Mouse (Mus musculus): ENCODE measurements around the gene 6720489N17Rik.
"Not testable (repeated sequence)": the region's sequence is repeated elsewhere in the genome, so short reads cannot be mapped to it uniquely, and the experiment has no call there.

Gene 6720489N17Rik

DNA sequence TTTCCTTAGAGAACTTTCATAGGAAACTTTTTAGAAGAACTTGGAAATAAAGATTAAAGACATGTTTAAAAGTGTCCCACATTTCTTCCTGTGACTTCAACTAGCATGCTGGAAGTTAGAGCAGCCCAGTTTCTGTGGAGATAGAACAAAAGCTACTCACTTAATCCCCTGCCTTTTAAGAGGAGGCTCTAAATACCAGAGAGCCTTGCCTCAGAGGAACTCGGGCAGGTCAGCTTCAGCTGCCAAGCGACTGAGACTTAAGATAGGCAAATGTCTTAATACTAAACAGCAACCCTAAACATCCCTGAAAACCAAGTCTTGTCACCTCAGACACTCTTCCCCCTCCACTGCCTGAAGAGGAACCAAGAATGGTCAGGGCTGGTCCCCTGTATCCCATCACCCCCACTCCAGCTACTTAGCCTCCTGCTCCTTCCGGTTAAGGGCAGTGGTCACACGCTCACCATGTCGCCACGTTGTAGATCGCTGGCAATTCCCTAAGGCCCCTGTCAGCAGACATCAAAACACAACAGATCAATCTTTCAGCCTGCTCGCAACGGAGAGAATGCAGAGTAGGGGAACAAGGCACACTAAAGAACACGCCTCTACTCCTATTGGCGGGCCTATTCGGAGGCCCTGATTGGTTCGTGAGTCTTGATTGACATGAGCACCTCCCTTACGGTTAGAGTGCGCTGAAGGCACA, at the start of gene 6720489N17Rik:
Gene 6720489N17Rik (minus strand): TSS at position 606 of the 700 bp plus-strand sequence.
- DNase-seq (ENCODE audit: inconsistent ontology term), result peak; percentile 78

GRCm38 (mm10) chr13:62653369-62653743, 29.4 kb upstream of the 6720489N17Rik start:
- DNase-seq (ENCODE audit: inconsistent ontology term), result no peak

- peak; percentile 84 for DNase-seq (ENCODE audit: inconsistent ontology term)
These were observed 28.8 kb upstream of the 6720489N17Rik start for GRCm38 (mm10) chr13:62652681-62653368.

- peak; percentile 19 for DNase-seq (ENCODE audit: inconsistent ontology term)
These were observed 3.1 kb upstream of the 6720489N17Rik start for GRCm38 (mm10) chr13:62627071-62627470.

DNA sequence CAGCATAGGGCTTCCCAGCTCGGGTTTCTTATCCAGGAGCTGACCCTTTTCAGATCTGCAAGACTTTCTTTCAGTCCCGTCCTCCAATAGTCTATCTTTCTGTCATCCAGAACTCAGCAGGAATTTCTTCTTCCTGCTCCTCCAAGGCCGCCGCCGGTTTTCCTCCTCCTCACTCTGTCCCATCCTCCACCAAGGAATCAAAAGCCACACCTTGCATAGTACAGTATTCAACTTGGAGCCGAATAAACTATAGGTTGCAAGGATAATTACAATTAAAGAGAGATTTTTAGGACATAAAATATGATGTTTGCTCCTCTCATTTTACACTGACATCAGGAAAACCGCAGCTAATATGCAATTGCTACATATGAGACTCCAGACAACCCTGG, 289 bp upstream of the 6720489N17Rik start:
- DNase-seq (ENCODE audit: inconsistent ontology term), result not testable (repeated sequence)

GRCm38 (mm10) chr13:62617449-62617848, 6.5 kb downstream of the 6720489N17Rik start:
- DNase-seq (ENCODE audit: inconsistent ontology term), result not testable (repeated sequence)

GRCm38 (mm10) chr13:62571099-62571498, 52.9 kb downstream of the 6720489N17Rik start, which contains the start of gene Zfp934:
TSS of gene Zfp934 (minus strand) at chr13:62571199.
- DNase-seq (ENCODE audit: inconsistent ontology term), result not testable (repeated sequence)

- DNase-seq (ENCODE audit: inconsistent ontology term), result not testable (repeated sequence)
These were observed 62.3 kb downstream of the 6720489N17Rik start for GRCm38 (mm10) chr13:62561696-62562095.

- DNase-seq (ENCODE audit: inconsistent ontology term), result peak; percentile 20
These were observed 65.5 kb downstream of the 6720489N17Rik start, which contains the start of gene Zfp935 for GRCm38 (mm10) chr13:62558189-62559110. TSS of gene Zfp935 (minus strand) at chr13:62558511.

Measured in Muller cell, postnatal 12 days (primary cell).